Mouse (Mus musculus) lung, postnatal 0 days (tissue): ENCODE data around the gene Cdk15.

Source experiments
- CTCF ChIP-seq: IDR thresholded peaks from 2 replicates; pipeline ENCODE4 v1.5.1; 2016; ENCODE audit warnings: antibody characterized with exemption, mild to moderate bottlenecking
- EP300 ChIP-seq: IDR thresholded peaks from 2 replicates; pipeline ENCODE4 v1.6.1; 2016; ENCODE audit warnings: antibody characterized with exemption, mild to moderate bottlenecking, control low read depth

DNA sequence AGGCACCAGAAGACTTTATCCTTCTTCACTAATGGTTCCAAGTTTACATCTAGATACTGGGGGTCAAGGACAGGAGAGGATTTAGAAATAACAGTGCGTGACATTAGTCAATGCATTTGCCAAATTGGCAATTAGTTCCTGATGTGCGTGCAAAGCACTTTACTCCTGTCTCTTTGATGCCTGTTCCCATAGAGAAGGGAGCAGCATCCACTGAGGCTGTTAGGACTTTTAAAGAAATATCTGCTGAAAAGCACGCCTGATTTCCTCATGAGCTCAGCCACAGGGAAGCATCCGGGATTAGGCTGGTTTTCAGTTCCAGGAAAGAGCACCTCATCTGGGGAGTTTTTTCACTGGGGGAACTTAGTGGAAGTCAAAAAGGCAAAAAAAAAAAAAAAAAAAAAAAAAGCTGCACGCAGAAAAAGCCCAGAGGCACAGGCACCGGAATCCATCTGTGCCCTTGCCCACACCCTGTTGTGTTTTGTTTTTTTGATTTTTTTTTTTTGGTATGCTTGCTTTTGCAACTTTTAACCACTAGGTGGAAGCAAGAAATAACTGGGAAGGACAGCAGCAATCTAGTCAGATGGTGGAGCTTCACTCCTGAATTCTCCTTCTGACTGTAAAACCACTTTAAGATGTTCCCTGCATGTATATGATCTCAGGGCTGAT is 59.8 kb downstream of the Cdk15 start:
- TF ChIP-seq CTCF (peak; percentile 83), EP300 (peak; percentile 25; the same call in 1 of the 2 replicates)
